Mouse (Mus musculus): ENCODE measurements at regions not wholly inside any gene's neighbourhood (a gene's known extent, or its start where the extent isn't known, plus 50 kb on each side); places are given as distances from the start of the nearest gene placed in this dataset.

GRCm38 (mm10) chr11:45193319-45193718 is 576.2 kb downstream of the Ebf1 start:
- Histone ChIP-seq H3K27ac (ENCODE audit: low read length) (no peak overlapping the region), H3K4me3 (ENCODE audit: low read length) (no peak overlapping the region), H3K4me2 (replicated peaks; ENCODE audit: low read depth, low read length) (no peak overlapping the region), H3K9ac (replicated peaks; ENCODE audit: low read length) (no peak overlapping the region), H3K27me3 (ENCODE audit: insufficient read depth, low read length) (no peaks in the 10 kb centered on the region), H3K9me3 (ENCODE audit: low read length) (no peaks in the 10 kb centered on the region), H3K4me1 (ENCODE audit: insufficient read depth, low read length) (no peaks in the 10 kb centered on the region), H3K36me3 (ENCODE audit: insufficient read depth, low read length) (no peaks in the 10 kb centered on the region)
- WGBS = 91% methylated on average over 5 of the region's 5 CpGs
- no peak for ATAC-seq (ENCODE audit: low FRiP score, low TSS enrichment)

- 71% methylated on average over 4 of the region's 4 CpGs for WGBS
- no peaks in the 10 kb centered on the region for H3K36me3 ChIP-seq (ENCODE audit: insufficient read depth, low read length)
- no peak overlapping the region for H3K4me2 ChIP-seq (replicated peaks; ENCODE audit: low read depth, low read length)
- no peak for ATAC-seq (ENCODE audit: low FRiP score, low TSS enrichment)
- H3K4me3 ChIP-seq (ENCODE audit: low read length) = no peak overlapping the region
- H3K4me1 ChIP-seq (ENCODE audit: insufficient read depth, low read length) = no peaks in the 10 kb centered on the region
- no peak overlapping the region for H3K9ac ChIP-seq (replicated peaks; ENCODE audit: low read length)
- no peaks in the 10 kb centered on the region for H3K9me3 ChIP-seq (ENCODE audit: low read length)
- H3K27me3 ChIP-seq (ENCODE audit: insufficient read depth, low read length) = no peaks in the 10 kb centered on the region
- no peak overlapping the region for H3K27ac ChIP-seq (ENCODE audit: low read length)
These were observed 582.4 kb downstream of the Ebf1 start for GRCm38 (mm10) chr11:45199520-45199919.

DNA sequence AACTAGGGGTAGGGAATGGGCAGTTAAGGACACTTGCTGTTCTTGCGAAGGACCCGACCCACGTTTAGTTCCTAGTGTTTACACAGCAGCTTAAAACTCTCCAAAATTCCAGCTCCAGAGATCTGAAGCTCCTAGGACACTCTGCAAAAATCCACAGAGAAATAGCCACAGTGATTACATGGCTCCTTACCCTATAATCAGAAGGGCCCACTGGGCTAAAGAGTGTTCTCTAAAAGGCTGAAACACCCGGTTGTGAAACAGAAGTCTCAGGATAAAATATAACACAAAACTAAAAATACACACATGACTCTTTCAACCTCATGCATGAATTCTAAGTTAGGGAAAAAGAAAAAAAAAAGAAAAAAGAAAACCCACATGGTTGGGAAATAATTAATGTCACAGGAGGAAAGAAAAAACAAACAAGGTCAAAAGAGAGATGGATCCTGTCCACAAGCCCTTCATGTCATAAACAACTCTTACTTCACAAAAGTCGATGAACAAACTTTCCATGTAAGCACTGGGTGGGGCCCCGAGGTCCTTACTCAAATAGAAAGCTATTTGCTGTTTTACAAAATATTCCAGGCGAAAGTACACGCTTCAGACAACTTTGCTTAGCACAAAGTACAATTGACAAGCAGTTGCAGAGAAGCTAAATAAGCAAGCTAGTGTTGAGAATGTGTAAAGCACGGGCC is 583.7 kb downstream of the Ebf1 start:
- no peak for ATAC-seq (ENCODE audit: low FRiP score, low TSS enrichment)
- Histone ChIP-seq H3K27ac (ENCODE audit: low read length) (no peak overlapping the region), H3K36me3 (ENCODE audit: insufficient read depth, low read length) (no peaks in the 10 kb centered on the region), H3K27me3 (ENCODE audit: insufficient read depth, low read length) (no peaks in the 10 kb centered on the region), H3K9ac (replicated peaks; ENCODE audit: low read length) (no peak overlapping the region), H3K4me1 (ENCODE audit: insufficient read depth, low read length) (no peaks in the 10 kb centered on the region), H3K4me2 (replicated peaks; ENCODE audit: low read depth, low read length) (no peak overlapping the region), H3K9me3 (ENCODE audit: low read length) (no peaks in the 10 kb centered on the region), H3K4me3 (ENCODE audit: low read length) (no peak overlapping the region)
- 58% methylated on average over 9 of the region's 9 CpGs for WGBS

DNA sequence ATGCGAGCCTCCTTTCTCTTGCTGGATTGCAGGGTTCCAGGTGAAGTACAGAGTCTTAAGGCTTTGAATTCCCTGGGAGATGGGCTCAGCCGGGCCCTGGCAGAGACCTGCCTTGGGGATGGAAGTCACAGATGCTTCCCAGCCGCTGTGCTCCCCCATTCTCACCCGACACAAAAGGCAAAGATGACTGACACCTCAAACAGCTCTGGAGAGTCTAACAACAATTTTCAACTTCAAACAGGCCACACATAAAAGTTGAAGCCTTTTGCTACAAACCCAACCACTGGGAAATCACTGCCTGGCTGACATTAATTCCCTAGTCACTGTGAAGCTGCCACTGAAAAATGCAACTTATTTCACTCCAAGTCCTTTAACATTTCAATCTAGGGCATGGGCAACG is 586.3 kb downstream of the Ebf1 start:
- H3K9me3 ChIP-seq (ENCODE audit: low read length) = no peaks in the 10 kb centered on the region
- no peaks in the 10 kb centered on the region for H3K36me3 ChIP-seq (ENCODE audit: insufficient read depth, low read length)
- no peak overlapping the region for H3K27ac ChIP-seq (ENCODE audit: low read length)
- H3K27me3 ChIP-seq (ENCODE audit: insufficient read depth, low read length) = no peaks in the 10 kb centered on the region
- H3K4me3 ChIP-seq (ENCODE audit: low read length) = no peak overlapping the region
- no peak overlapping the region for H3K9ac ChIP-seq (replicated peaks; ENCODE audit: low read length)
- no peak for ATAC-seq (ENCODE audit: low FRiP score, low TSS enrichment)
- WGBS = 66% methylated on average over 5 of the region's 5 CpGs
- H3K4me1 ChIP-seq (ENCODE audit: insufficient read depth, low read length) = no peaks in the 10 kb centered on the region
- H3K4me2 ChIP-seq (replicated peaks; ENCODE audit: low read depth, low read length) = no peak overlapping the region

- no peak for ATAC-seq (ENCODE audit: low FRiP score, low TSS enrichment)
- H3K9ac ChIP-seq (replicated peaks; ENCODE audit: low read length) = no peak overlapping the region
- no peaks in the 10 kb centered on the region for H3K9me3 ChIP-seq (ENCODE audit: low read length)
- H3K4me1 ChIP-seq (ENCODE audit: insufficient read depth, low read length) = no peaks in the 10 kb centered on the region
- 71% methylated on average over 8 of the region's 8 CpGs for WGBS
- H3K4me2 ChIP-seq (replicated peaks; ENCODE audit: low read depth, low read length) = no peak overlapping the region
- H3K4me3 ChIP-seq (ENCODE audit: low read length) = no peak overlapping the region
- H3K27ac ChIP-seq (ENCODE audit: low read length) = no peak overlapping the region
- H3K27me3 ChIP-seq (ENCODE audit: insufficient read depth, low read length) = no peaks in the 10 kb centered on the region
- no peaks in the 10 kb centered on the region for H3K36me3 ChIP-seq (ENCODE audit: insufficient read depth, low read length)
These were observed 589.8 kb downstream of the Ebf1 start for GRCm38 (mm10) chr11:45206611-45207525.

DNA sequence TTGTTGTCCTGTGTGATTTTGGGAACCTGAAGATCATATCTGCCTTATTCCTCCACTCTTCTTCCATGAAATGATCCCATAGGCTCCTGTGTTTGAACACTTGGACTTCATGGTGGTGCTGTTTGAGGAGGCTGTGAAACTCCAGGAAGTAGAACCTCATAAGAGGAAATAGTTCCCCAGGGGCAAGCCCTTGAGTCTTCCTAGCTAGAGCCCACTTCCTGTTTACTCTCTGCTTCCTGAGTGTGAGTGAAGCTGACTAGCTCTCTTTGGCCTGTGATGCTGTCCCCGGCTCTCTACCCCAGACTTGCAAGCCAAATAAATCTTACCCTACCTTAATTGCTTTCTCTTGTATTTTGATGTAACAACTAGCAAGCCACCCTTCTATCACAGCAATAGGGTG is 597.0 kb downstream of the Ebf1 start:
- Histone ChIP-seq H3K4me3 (ENCODE audit: low read length) (no peak overlapping the region), H3K36me3 (ENCODE audit: insufficient read depth, low read length) (no peaks in the 10 kb centered on the region), H3K4me2 (replicated peaks; ENCODE audit: low read depth, low read length) (no peak overlapping the region), H3K27me3 (ENCODE audit: insufficient read depth, low read length) (no peaks in the 10 kb centered on the region), H3K27ac (ENCODE audit: low read length) (no peak overlapping the region), H3K4me1 (ENCODE audit: insufficient read depth, low read length) (no peaks in the 10 kb centered on the region), H3K9ac (replicated peaks; ENCODE audit: low read length) (no peak overlapping the region), H3K9me3 (ENCODE audit: low read length) (no peaks in the 10 kb centered on the region)
- 48% methylated on average over 1 of the region's 1 CpGs for WGBS
- no peak for ATAC-seq (ENCODE audit: low FRiP score, low TSS enrichment)

GRCm38 (mm10) chr11:45216942-45217474 is 599.9 kb downstream of the Ebf1 start:
- Histone ChIP-seq H3K4me3 (ENCODE audit: low read length) (no peak overlapping the region), H3K36me3 (ENCODE audit: insufficient read depth, low read length) (no peaks in the 10 kb centered on the region), H3K4me1 (ENCODE audit: insufficient read depth, low read length) (no peaks in the 10 kb centered on the region), H3K4me2 (replicated peaks; ENCODE audit: low read depth, low read length) (no peak overlapping the region), H3K27me3 (ENCODE audit: insufficient read depth, low read length) (no peaks in the 10 kb centered on the region), H3K9ac (replicated peaks; ENCODE audit: low read length) (no peak overlapping the region), H3K27ac (ENCODE audit: low read length) (no peak overlapping the region), H3K9me3 (ENCODE audit: low read length) (no peaks in the 10 kb centered on the region)
- WGBS = 78% methylated on average over 3 of the region's 3 CpGs
- ATAC-seq (ENCODE audit: low FRiP score, low TSS enrichment) = no peak

GRCm38 (mm10) chr11:45219239-45219638 is 602.1 kb downstream of the Ebf1 start:
- WGBS = 62% methylated on average over 4 of the region's 4 CpGs
- no peak overlapping the region for H3K27ac ChIP-seq (ENCODE audit: low read length)
- no peak for ATAC-seq (ENCODE audit: low FRiP score, low TSS enrichment)

GRCm38 (mm10) chr11:45222021-45222420 is 604.9 kb downstream of the Ebf1 start:
- H3K36me3 ChIP-seq (ENCODE audit: insufficient read depth, low read length) = no peaks in the 10 kb centered on the region
- no peak overlapping the region for H3K27ac ChIP-seq (ENCODE audit: low read length)
- no peak overlapping the region for H3K4me3 ChIP-seq (ENCODE audit: low read length)
- H3K4me2 ChIP-seq (replicated peaks; ENCODE audit: low read depth, low read length) = no peak overlapping the region
- no peaks in the 10 kb centered on the region for H3K4me1 ChIP-seq (ENCODE audit: insufficient read depth, low read length)
- no peak overlapping the region for H3K9ac ChIP-seq (replicated peaks; ENCODE audit: low read length)
- 70% methylated on average over 3 of the region's 3 CpGs for whole genome bisulfite sequencing
- no peaks in the 10 kb centered on the region for H3K9me3 ChIP-seq (ENCODE audit: low read length)
- ATAC-seq (ENCODE audit: low FRiP score, low TSS enrichment) = no peak
- H3K27me3 ChIP-seq (ENCODE audit: insufficient read depth, low read length) = no peaks in the 10 kb centered on the region

More at GRCm38 (mm10) chr11:45219239-45219638, 602.1 kb downstream of the Ebf1 start:
- Histone ChIP-seq H3K4me1 (ENCODE audit: insufficient read depth, low read length) (no peaks in the 10 kb centered on the region), H3K4me3 (ENCODE audit: low read length) (no peak overlapping the region), H3K27me3 (ENCODE audit: insufficient read depth, low read length) (no peaks in the 10 kb centered on the region), H3K36me3 (ENCODE audit: insufficient read depth, low read length) (no peaks in the 10 kb centered on the region), H3K4me2 (replicated peaks; ENCODE audit: low read depth, low read length) (no peak overlapping the region), H3K9ac (replicated peaks; ENCODE audit: low read length) (no peak overlapping the region), H3K9me3 (ENCODE audit: low read length) (no peaks in the 10 kb centered on the region)
